Mouse (Mus musculus): ENCODE data around the gene D130043K22Rik. TPM values are rescaled to one million over a fixed set of nuclear protein-coding genes. Genes with fewer than 3 reads are reported as not detected.

The D130043K22Rik gene
- polyA plus RNA-seq, 1 experiment from 2014 or later: not detected

- H3K4me1 ChIP-seq (ENCODE audit: control insufficient read depth, insufficient read depth, low read length): peaks cover 6% of the 10 kb centered on the region; the same call in 1 of the 2 replicates
- H3K36me3 ChIP-seq (ENCODE audit: control insufficient read depth, insufficient read depth): peaks cover 16% of the 10 kb centered on the region
- no peak overlapping the region for H3K9ac ChIP-seq (ENCODE audit: low read length)
- no peaks in the 10 kb centered on the region for H3K27me3 ChIP-seq (ENCODE audit: control insufficient read depth, insufficient read depth, low read length)
- H3K4me3 ChIP-seq (ENCODE audit: low read length): no peak overlapping the region
- no peak for ATAC-seq (replicated peaks; ENCODE audit: extremely low read depth, insufficient read depth, low FRiP score)
- WGBS: 85% methylated on average over 5 of the region's 5 CpGs
- no peak overlapping the region for H3K4me2 ChIP-seq (ENCODE audit: low read depth, low read length)
- H3K27ac ChIP-seq (ENCODE audit: low read length): no peak overlapping the region
- H3K9me3 ChIP-seq (replicated peaks; ENCODE audit: control insufficient read depth, low read length): no peaks in the 10 kb centered on the region
Measured at GRCm38 (mm10) chr13:24923991-24924390, 79.1 kb downstream of the D130043K22Rik start.

GRCm38 (mm10) chr13:24930591-24930990 is 85.7 kb downstream of the D130043K22Rik start:
- no peak for ATAC-seq (replicated peaks; ENCODE audit: extremely low read depth, insufficient read depth, low FRiP score)
- Histone ChIP-seq H3K9ac (ENCODE audit: low read length) (no peak overlapping the region), H3K9me3 (replicated peaks; ENCODE audit: control insufficient read depth, low read length) (no peaks in the 10 kb centered on the region), H3K27me3 (ENCODE audit: control insufficient read depth, insufficient read depth, low read length) (no peaks in the 10 kb centered on the region), H3K4me1 (ENCODE audit: control insufficient read depth, insufficient read depth, low read length) (peaks cover 10% of the 10 kb centered on the region; the same call in 1 of the 2 replicates), H3K36me3 (ENCODE audit: control insufficient read depth, insufficient read depth) (no peaks in the 10 kb centered on the region), H3K4me2 (ENCODE audit: low read depth, low read length) (no peak overlapping the region), H3K4me3 (ENCODE audit: low read length) (no peak overlapping the region), H3K27ac (ENCODE audit: low read length) (no peak overlapping the region)

- H3K9ac ChIP-seq (ENCODE audit: low read length): no peak overlapping the region
- H3K4me2 ChIP-seq (ENCODE audit: low read depth, low read length): no peak overlapping the region
- 78% methylated on average over 7 of the region's 7 CpGs for WGBS
- H3K4me3 ChIP-seq (ENCODE audit: low read length): no peak overlapping the region
- no peaks in the 10 kb centered on the region for H3K9me3 ChIP-seq (replicated peaks; ENCODE audit: control insufficient read depth, low read length)
- H3K36me3 ChIP-seq (ENCODE audit: control insufficient read depth, insufficient read depth): no peaks in the 10 kb centered on the region
- peaks cover 11% of the 10 kb centered on the region for H3K4me1 ChIP-seq (ENCODE audit: control insufficient read depth, insufficient read depth, low read length)
- H3K27me3 ChIP-seq (ENCODE audit: control insufficient read depth, insufficient read depth, low read length): no peaks in the 10 kb centered on the region
- ATAC-seq (replicated peaks; ENCODE audit: extremely low read depth, insufficient read depth, low FRiP score): no peak
- no peak overlapping the region for H3K27ac ChIP-seq (ENCODE audit: low read length)
Measured at GRCm38 (mm10) chr13:24933199-24933598, 88.3 kb downstream of the D130043K22Rik start.

GRCm38 (mm10) chr13:24936772-24937107 is 91.8 kb downstream of the D130043K22Rik start:
- H3K4me3 ChIP-seq (ENCODE audit: low read length): peak overlapping the region; percentile 72
- no peaks in the 10 kb centered on the region for H3K36me3 ChIP-seq (ENCODE audit: control insufficient read depth, insufficient read depth)
- no peaks in the 10 kb centered on the region for H3K27me3 ChIP-seq (ENCODE audit: control insufficient read depth, insufficient read depth, low read length)
- H3K4me2 ChIP-seq (ENCODE audit: low read depth, low read length): peak overlapping the region; percentile 62
- no peaks in the 10 kb centered on the region for H3K9me3 ChIP-seq (replicated peaks; ENCODE audit: control insufficient read depth, low read length)
- peaks cover 12% of the 10 kb centered on the region for H3K4me1 ChIP-seq (ENCODE audit: control insufficient read depth, insufficient read depth, low read length)
- peak overlapping the region; percentile 97 for H3K9ac ChIP-seq (ENCODE audit: low read length)
- 33% methylated on average over 5 of the region's 5 CpGs for WGBS
- no peak for ATAC-seq (replicated peaks; ENCODE audit: extremely low read depth, insufficient read depth, low FRiP score)
- H3K27ac ChIP-seq (ENCODE audit: low read length): peak overlapping the region; percentile 82; the same call in 1 of the 2 replicates

- under 1% methylated on average over 67 of the region's 75 CpGs for WGBS
- peak; percentile 86 for ATAC-seq (replicated peaks; ENCODE audit: extremely low read depth, insufficient read depth, low FRiP score)
- Histone ChIP-seq H3K27ac (ENCODE audit: low read length) (peak within 1 kb of the TSS; percentile 82), H3K9ac (ENCODE audit: low read length) (peak within 1 kb of the TSS; percentile 97), H3K9me3 (replicated peaks; ENCODE audit: control insufficient read depth, low read length) (no peaks in the 10 kb centered on the region), H3K36me3 (ENCODE audit: control insufficient read depth, insufficient read depth) (no peaks in the 10 kb centered on the region), H3K27me3 (ENCODE audit: control insufficient read depth, insufficient read depth, low read length) (no peaks in the 10 kb centered on the region), H3K4me3 (ENCODE audit: low read length) (peak within 1 kb of the TSS; percentile 72), H3K4me1 (ENCODE audit: control insufficient read depth, insufficient read depth, low read length) (peaks cover 12% of the 10 kb centered on the region), H3K4me2 (ENCODE audit: low read depth, low read length) (peak within 1 kb of the TSS; percentile 62)
Measured at GRCm38 (mm10) chr13:24937108-24937838, 92.3 kb downstream of the D130043K22Rik start, which contains the start of gene Aldh5a1. Gene Aldh5a1, minus strand, starts transcription at chr13:24937661.

GRCm38 (mm10) chr13:24937839-24938166 is 92.9 kb downstream of the D130043K22Rik start:
- peak; percentile 5; the same call in 1 of the 2 replicates for ATAC-seq (replicated peaks; ENCODE audit: extremely low read depth, insufficient read depth, low FRiP score)

GRCm38 (mm10) chr13:24938683-24939082 is 93.7 kb downstream of the D130043K22Rik start:
- Histone ChIP-seq H3K36me3 (ENCODE audit: control insufficient read depth, insufficient read depth) (no peaks in the 10 kb centered on the region), H3K9ac (ENCODE audit: low read length) (no peak overlapping the region), H3K27ac (ENCODE audit: low read length) (no peak overlapping the region), H3K4me1 (ENCODE audit: control insufficient read depth, insufficient read depth, low read length) (peaks cover 12% of the 10 kb centered on the region), H3K27me3 (ENCODE audit: control insufficient read depth, insufficient read depth, low read length) (no peaks in the 10 kb centered on the region; the same call in 1 of the 2 replicates), H3K4me2 (ENCODE audit: low read depth, low read length) (peak overlapping the region; percentile 18; the same call in 1 of the 2 replicates), H3K9me3 (replicated peaks; ENCODE audit: control insufficient read depth, low read length) (no peaks in the 10 kb centered on the region), H3K4me3 (ENCODE audit: low read length) (no peak overlapping the region)
- ATAC-seq (replicated peaks; ENCODE audit: extremely low read depth, insufficient read depth, low FRiP score): no peak
- WGBS: 16% methylated on average over 9 of the region's 9 CpGs

More at GRCm38 (mm10) chr13:24937839-24938166, 92.9 kb downstream of the D130043K22Rik start:
- Histone ChIP-seq H3K36me3 (ENCODE audit: control insufficient read depth, insufficient read depth) (no peaks in the 10 kb centered on the region), H3K4me2 (ENCODE audit: low read depth, low read length) (peak overlapping the region; percentile 62), H3K9me3 (replicated peaks; ENCODE audit: control insufficient read depth, low read length) (no peaks in the 10 kb centered on the region), H3K9ac (ENCODE audit: low read length) (peak overlapping the region; percentile 97), H3K4me1 (ENCODE audit: control insufficient read depth, insufficient read depth, low read length) (peaks cover 12% of the 10 kb centered on the region), H3K4me3 (ENCODE audit: low read length) (peak overlapping the region; percentile 72), H3K27ac (ENCODE audit: low read length) (peak overlapping the region; percentile 82; the same call in 1 of the 2 replicates), H3K27me3 (ENCODE audit: control insufficient read depth, insufficient read depth, low read length) (no peaks in the 10 kb centered on the region; the same call in 1 of the 2 replicates)
- WGBS: 13% methylated on average over 12 of the region's 12 CpGs

- 80% methylated on average over 9 of the region's 9 CpGs for WGBS
Measured at GRCm38 (mm10) chr13:24939472-24939871, 94.5 kb downstream of the D130043K22Rik start.

GRCm38 (mm10) chr13:24942512-24943282 is 97.8 kb downstream of the D130043K22Rik start, which contains the start of gene Gpld1:
Gene Gpld1, plus strand, starts transcription at chr13:24943152.
- 61% methylated on average over 17 of the region's 17 CpGs for WGBS
- Histone ChIP-seq H3K9me3 (replicated peaks; ENCODE audit: control insufficient read depth, low read length) (no peaks in the 10 kb centered on the region), H3K4me3 (ENCODE audit: low read length) (no peak within 1 kb of the TSS), H3K4me2 (ENCODE audit: low read depth, low read length) (no peak within 1 kb of the TSS), H3K27ac (ENCODE audit: low read length) (no peak within 1 kb of the TSS), H3K9ac (ENCODE audit: low read length) (no peak within 1 kb of the TSS), H3K36me3 (ENCODE audit: control insufficient read depth, insufficient read depth) (no peaks in the 10 kb centered on the region), H3K4me1 (ENCODE audit: control insufficient read depth, insufficient read depth, low read length) (peaks cover 10% of the 10 kb centered on the region), H3K27me3 (ENCODE audit: control insufficient read depth, insufficient read depth, low read length) (no peaks in the 10 kb centered on the region; the same call in 1 of the 2 replicates)
- ATAC-seq (replicated peaks; ENCODE audit: extremely low read depth, insufficient read depth, low FRiP score): no peak

More at GRCm38 (mm10) chr13:24939472-24939871, 94.5 kb downstream of the D130043K22Rik start:
- no peaks in the 10 kb centered on the region; the same call in 1 of the 2 replicates for H3K27me3 ChIP-seq (ENCODE audit: control insufficient read depth, insufficient read depth, low read length)
- no peak overlapping the region for H3K4me2 ChIP-seq (ENCODE audit: low read depth, low read length)
- no peak overlapping the region for H3K27ac ChIP-seq (ENCODE audit: low read length)
- no peak for ATAC-seq (replicated peaks; ENCODE audit: extremely low read depth, insufficient read depth, low FRiP score)
- H3K4me3 ChIP-seq (ENCODE audit: low read length): no peak overlapping the region
- H3K36me3 ChIP-seq (ENCODE audit: control insufficient read depth, insufficient read depth): no peaks in the 10 kb centered on the region
- no peak overlapping the region for H3K9ac ChIP-seq (ENCODE audit: low read length)
- peaks cover 12% of the 10 kb centered on the region for H3K4me1 ChIP-seq (ENCODE audit: control insufficient read depth, insufficient read depth, low read length)
- no peaks in the 10 kb centered on the region for H3K9me3 ChIP-seq (replicated peaks; ENCODE audit: control insufficient read depth, low read length)
